Mouse (Mus musculus) megakaryocyte, embryonic 14.5 days (primary cell): Measurements from ENCODE around the gene Sypl.

Source experiments
- FLI1 ChIP-seq: IDR thresholded peaks from 2 replicates; pipeline ENCODE4 v1.6.1; 2012; ENCODE audit warnings: low read length, inconsistent platforms, mixed read lengths
- GATA1 ChIP-seq: IDR thresholded peaks from 3 replicates; pipeline ENCODE4 v1.6.1; 2012; ENCODE audit warnings: mixed read lengths, low read length, inconsistent platforms, borderline replicate concordance

DNA sequence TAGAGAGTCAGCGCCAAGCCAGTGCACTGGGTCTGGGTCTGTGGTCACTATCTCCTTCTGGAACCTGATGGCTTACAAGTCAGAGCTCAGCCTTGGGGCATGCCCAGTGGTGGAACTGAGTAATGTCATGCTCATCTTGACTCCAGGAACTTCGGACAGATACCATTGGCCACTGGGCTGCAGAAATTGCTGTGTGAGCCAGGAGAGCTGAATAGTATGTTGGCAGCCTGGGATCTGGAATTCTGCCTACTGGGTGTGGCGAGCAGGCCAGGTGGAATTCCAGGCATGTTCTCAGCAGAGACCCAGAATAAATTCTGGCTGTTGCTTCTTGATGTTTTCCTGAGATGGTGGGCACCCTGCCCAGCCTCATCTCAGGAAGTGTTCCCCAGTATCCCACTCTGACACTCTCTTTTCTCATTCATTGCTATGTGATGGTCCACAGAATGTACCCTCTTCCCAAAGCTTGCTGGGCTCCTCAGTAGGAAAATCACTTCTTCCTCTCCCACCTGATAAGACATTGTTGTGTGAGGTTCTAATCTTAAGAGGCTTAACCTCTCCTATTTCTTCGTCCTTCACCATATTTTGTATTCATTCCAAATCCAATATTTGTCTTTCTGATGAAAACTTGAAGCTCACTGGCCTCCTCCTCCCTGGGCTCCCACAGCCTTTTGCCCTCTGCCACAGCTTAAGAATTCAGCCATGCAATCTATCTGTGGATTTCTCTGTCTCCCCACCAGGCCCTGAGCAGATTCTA lies 41.6 kb downstream of the Sypl start:
- TF ChIP-seq GATA1 (no peak), FLI1 (no peak)
